Mouse (Mus musculus): Measurements from ENCODE around the gene Ptprj. TPM values are rescaled to one million over a fixed set of nuclear protein-coding genes. Genes with fewer than 3 reads are reported as not detected.
"Not testable (repeated sequence)": the region's sequence is repeated elsewhere in the genome, so short reads cannot be mapped to it uniquely, and the experiment has no call there.

Gene Ptprj
- polyA plus RNA-seq, 1 experiment from 2014 or later: 1.9 TPM

DNA sequence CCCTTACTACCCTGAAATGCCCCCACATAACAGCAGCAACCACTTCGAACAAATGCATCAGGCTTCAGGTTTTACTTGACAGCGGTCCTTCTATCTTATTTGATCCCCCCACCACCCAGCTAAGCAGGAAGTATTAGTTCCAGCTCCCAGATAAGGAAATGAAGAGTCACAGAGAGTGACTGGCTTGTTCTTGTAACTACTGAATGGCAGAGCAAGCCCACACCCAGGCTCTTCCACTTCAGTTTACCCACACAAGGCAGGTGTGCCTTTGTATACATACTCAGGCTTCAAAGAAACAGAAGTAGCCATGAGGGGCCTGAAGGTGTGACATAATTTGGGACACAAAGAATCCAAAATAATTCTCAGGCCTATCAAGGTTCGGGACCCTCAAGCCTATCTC, 5.3 kb downstream of the Ptprj start:
- H3K36me3 ChIP-seq (replicated peaks): no peaks in the 10 kb centered on the region
- H3K9me3 ChIP-seq: no peaks in the 10 kb centered on the region
- H3K4me3 ChIP-seq: no peak overlapping the region
- DNase-seq (ENCODE audit: extremely low spot score, low spot score): no peak
- peaks cover 31% of the 10 kb centered on the region for H3K4me1 ChIP-seq
- WGBS: 77% methylated on average over 3 of the region's 3 CpGs
- H3K27me3 ChIP-seq (ENCODE audit: poor library complexity, severe bottlenecking): peaks cover 13% of the 10 kb centered on the region
- no peak overlapping the region for H3K27ac ChIP-seq

DNA sequence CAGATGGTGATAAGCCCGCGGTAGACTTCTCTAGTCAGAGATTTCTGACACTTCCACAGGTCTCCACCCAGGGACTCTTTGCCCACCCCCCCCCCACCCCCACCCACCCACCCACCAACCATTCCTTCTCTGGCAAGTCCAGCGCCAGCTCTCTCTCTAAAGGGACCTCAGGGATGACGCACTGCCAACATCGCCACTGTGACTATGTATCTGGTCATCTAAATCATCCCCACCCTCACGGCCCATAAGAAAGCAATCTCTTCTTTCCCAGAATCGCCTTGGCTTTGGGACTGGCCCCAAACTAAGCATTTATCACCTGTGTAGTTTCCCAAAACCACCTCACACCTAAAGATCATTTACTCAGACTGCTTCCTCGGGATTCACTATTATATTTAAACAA, 5.9 kb downstream of the Ptprj start:
- Histone ChIP-seq H3K9me3 (no peaks in the 10 kb centered on the region), H3K36me3 (replicated peaks) (no peaks in the 10 kb centered on the region), H3K4me3 (no peak overlapping the region), H3K27me3 (ENCODE audit: poor library complexity, severe bottlenecking) (peaks cover 13% of the 10 kb centered on the region), H3K27ac (no peak overlapping the region), H3K4me1 (peaks cover 26% of the 10 kb centered on the region)
- WGBS: 86% methylated on average over 8 of the region's 8 CpGs
- no peak for DNase-seq (ENCODE audit: extremely low spot score, low spot score)

- Histone ChIP-seq H3K9me3 (no peaks in the 10 kb centered on the region), H3K4me1 (peaks cover 19% of the 10 kb centered on the region), H3K4me3 (no peak overlapping the region; the same call in 1 of the 2 replicates), H3K27me3 (ENCODE audit: poor library complexity, severe bottlenecking) (peaks cover 11% of the 10 kb centered on the region), H3K36me3 (replicated peaks) (no peaks in the 10 kb centered on the region), H3K27ac (no peak overlapping the region)
- no peak for DNase-seq (ENCODE audit: extremely low spot score, low spot score)
- WGBS: 74% methylated on average over 17 of the region's 17 CpGs
These were observed 6.6 kb downstream of the Ptprj start for GRCm38 (mm10) chr2:90573640-90574526.

DNA sequence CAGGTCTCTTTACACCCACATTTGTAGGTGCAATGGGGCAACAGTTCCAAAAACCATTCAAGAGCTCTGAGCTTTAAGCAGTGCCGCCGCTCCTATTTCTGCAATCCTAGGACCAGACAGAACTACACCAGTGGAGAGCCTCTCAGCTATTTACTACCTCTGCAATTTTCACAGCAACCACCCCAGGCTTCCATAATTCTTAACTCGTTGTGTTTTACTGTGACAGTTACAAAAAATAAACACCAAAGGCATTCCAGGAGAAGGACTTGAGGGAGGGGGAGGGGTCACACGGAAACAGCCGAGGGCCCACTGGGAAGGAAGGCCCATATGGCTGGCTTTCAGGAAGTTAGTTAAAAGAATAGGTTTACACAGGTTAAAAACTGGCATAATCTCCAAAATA, 8.3 kb downstream of the Ptprj start:
- WGBS: 75% methylated on average over 5 of the region's 5 CpGs
- Histone ChIP-seq H3K36me3 (replicated peaks) (no peaks in the 10 kb centered on the region), H3K4me3 (no peak overlapping the region), H3K4me1 (peaks cover 17% of the 10 kb centered on the region), H3K27me3 (ENCODE audit: poor library complexity, severe bottlenecking) (no peaks in the 10 kb centered on the region), H3K9me3 (no peaks in the 10 kb centered on the region), H3K27ac (no peak overlapping the region)
- no peak for DNase-seq (ENCODE audit: extremely low spot score, low spot score)

GRCm38 (mm10) chr2:90571399-90571798, 9.0 kb downstream of the Ptprj start:
- DNase-seq (ENCODE audit: extremely low spot score, low spot score); H3K4me3 ChIP-seq; H3K27me3 ChIP-seq (ENCODE audit: poor library complexity, severe bottlenecking); H3K9me3 ChIP-seq; H3K27ac ChIP-seq; H3K36me3 ChIP-seq (replicated peaks): not testable (repeated sequence)
- WGBS: 93% methylated on average over 6 of the region's 6 CpGs
- peaks cover 17% of the 10 kb centered on the region for H3K4me1 ChIP-seq

GRCm38 (mm10) chr2:90570871-90571270, 9.6 kb downstream of the Ptprj start:
- peaks cover 17% of the 10 kb centered on the region for H3K4me1 ChIP-seq
- H3K9me3 ChIP-seq: no peaks in the 10 kb centered on the region
- H3K4me3 ChIP-seq: no peak overlapping the region
- H3K27me3 ChIP-seq (ENCODE audit: poor library complexity, severe bottlenecking): no peaks in the 10 kb centered on the region
- 95% methylated on average over 2 of the region's 2 CpGs for WGBS
- H3K36me3 ChIP-seq (replicated peaks): no peaks in the 10 kb centered on the region
- no peak for DNase-seq (ENCODE audit: extremely low spot score, low spot score)
- no peak overlapping the region for H3K27ac ChIP-seq

DNA sequence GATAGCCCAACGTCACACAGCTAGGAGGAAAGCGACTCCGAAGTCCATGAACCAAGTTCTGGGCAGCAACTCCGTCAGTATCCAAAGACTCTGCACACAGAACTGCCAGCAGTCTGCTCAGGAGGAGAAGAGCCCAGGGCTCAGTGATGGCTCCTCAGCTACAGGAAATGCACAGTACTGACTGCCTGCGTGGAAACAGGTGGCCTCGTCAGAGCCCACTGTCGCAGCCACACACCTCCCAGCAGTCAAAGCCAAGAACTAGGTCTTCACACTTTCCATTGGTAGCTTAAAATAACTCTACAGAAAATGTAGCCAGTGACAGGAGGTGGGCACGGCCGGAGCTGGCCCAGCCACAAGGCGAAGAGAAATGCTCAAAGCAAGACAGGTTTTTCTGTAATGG, 10.2 kb downstream of the Ptprj start:
- 94% methylated on average over 10 of the region's 10 CpGs for WGBS
- Histone ChIP-seq H3K4me1 (peaks cover 17% of the 10 kb centered on the region), H3K27ac (no peak overlapping the region), H3K36me3 (replicated peaks) (no peaks in the 10 kb centered on the region), H3K9me3 (no peaks in the 10 kb centered on the region), H3K27me3 (ENCODE audit: poor library complexity, severe bottlenecking) (no peaks in the 10 kb centered on the region), H3K4me3 (no peak overlapping the region)
- no peak for DNase-seq (ENCODE audit: extremely low spot score, low spot score)

GRCm38 (mm10) chr2:90568961-90569481, 11.4 kb downstream of the Ptprj start:
- H3K27me3 ChIP-seq (ENCODE audit: poor library complexity, severe bottlenecking): no peaks in the 10 kb centered on the region
- no peak overlapping the region for H3K4me3 ChIP-seq
- no peak overlapping the region for H3K27ac ChIP-seq
- no peak for DNase-seq (ENCODE audit: extremely low spot score, low spot score)
- 91% methylated on average over 7 of the region's 7 CpGs for WGBS
- H3K9me3 ChIP-seq: no peaks in the 10 kb centered on the region
- no peaks in the 10 kb centered on the region for H3K36me3 ChIP-seq (replicated peaks)
- peaks cover 10% of the 10 kb centered on the region for H3K4me1 ChIP-seq

DNA sequence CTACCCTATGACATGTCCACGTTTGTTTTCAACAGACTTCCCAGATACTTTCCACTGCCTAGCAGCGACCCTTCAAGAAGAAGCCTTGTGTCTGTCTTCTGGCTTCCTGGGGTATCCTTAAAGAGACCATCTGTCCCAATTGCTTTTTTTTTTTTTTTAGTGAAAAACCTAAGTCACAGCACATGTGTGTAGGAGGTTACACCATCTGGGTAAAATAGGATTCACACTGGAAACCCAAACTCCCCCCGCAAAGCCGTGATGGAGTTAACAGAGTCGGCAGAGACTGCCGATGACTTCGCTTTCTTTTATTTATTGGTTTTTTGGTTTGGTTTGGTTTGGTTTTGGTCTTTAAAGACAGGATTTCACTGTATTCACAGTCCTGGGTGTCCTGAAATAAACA, 12.4 kb downstream of the Ptprj start:
- WGBS: 91% methylated on average over 7 of the region's 7 CpGs
- no peak overlapping the region for H3K27ac ChIP-seq
- H3K4me1 ChIP-seq: 0 out of 2 replicates have a peak, but pooled peaks cover 8% of the 10 kb centered on the region
- no peak overlapping the region for H3K4me3 ChIP-seq
- no peaks in the 10 kb centered on the region for H3K36me3 ChIP-seq (replicated peaks)
- no peaks in the 10 kb centered on the region for H3K27me3 ChIP-seq (ENCODE audit: poor library complexity, severe bottlenecking)
- no peaks in the 10 kb centered on the region for H3K9me3 ChIP-seq
- DNase-seq (ENCODE audit: extremely low spot score, low spot score): no peak

- no peaks in the 10 kb centered on the region for H3K36me3 ChIP-seq (replicated peaks)
- peaks cover 6% of the 10 kb centered on the region; the same call in 1 of the 2 replicates for H3K4me1 ChIP-seq
- DNase-seq (ENCODE audit: extremely low spot score, low spot score): no peak
- H3K9me3 ChIP-seq: no peaks in the 10 kb centered on the region
- 88% methylated on average over 8 of the region's 8 CpGs for WGBS
- no peak overlapping the region for H3K27ac ChIP-seq
- H3K27me3 ChIP-seq (ENCODE audit: poor library complexity, severe bottlenecking): no peaks in the 10 kb centered on the region
- H3K4me3 ChIP-seq: no peak overlapping the region
These were observed 13.5 kb downstream of the Ptprj start for GRCm38 (mm10) chr2:90566773-90567528.

DNA sequence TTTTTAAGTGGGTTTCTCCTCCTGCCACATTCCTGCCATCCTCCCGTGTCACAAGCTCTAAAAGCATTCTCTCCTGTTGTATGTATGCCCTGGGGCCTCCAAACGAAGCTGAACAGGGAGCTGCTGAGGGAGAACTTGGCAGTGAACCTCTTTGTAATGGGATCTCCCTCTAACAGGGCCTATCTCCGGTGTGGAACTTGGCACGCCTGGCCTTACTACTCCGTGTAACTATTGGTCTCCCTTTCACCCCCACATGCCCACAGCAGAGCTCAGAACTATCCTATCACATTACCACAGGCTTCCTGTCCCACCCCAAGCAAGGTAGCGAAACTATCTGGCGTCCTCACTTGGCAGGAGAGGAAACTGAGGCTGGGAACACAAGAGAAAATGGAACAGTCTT, 14.4 kb downstream of the Ptprj start:
- no peak for DNase-seq (ENCODE audit: extremely low spot score, low spot score)

DNA sequence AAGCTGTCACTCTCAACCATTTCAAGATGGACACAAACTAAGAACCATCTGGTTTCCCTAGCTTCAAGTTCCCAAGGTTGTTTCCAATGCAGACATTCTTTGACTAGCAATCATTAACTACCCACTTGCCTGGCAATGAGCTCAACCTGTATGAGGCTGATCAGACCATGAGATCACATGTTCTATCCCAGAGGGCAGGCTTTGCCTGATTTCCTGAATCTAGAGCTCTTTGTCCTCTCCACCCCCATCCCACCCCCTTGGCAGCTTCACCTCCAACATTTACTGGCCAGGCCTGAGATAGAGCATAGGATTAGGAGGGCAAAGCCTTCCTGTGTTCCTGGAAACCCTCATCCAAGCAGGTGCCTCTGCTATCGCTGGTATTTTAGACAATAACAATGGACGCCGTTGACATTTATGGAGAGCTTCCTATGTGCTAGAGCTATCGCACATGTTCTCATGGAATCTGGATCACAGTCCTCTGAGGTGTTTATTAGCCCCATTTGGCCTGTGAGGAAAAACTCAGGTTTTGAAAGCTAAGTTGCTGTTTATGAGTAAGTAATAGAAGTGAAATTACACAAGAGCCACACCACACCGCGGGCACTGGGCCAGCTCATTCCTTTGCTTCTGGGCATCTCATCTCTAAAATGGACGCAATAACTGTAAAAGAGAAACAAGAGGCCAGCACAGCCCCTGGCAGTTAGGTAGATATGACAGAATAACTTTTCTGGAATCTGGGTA, 15.1 kb downstream of the Ptprj start:
- Histone ChIP-seq H3K9me3 (no peaks in the 10 kb centered on the region), H3K36me3 (replicated peaks) (no peaks in the 10 kb centered on the region), H3K4me1 (peaks cover 13% of the 10 kb centered on the region), H3K27ac (no peak overlapping the region), H3K4me3 (no peak overlapping the region), H3K27me3 (ENCODE audit: poor library complexity, severe bottlenecking) (no peaks in the 10 kb centered on the region)
- WGBS: 95% methylated on average over 7 of the region's 7 CpGs
- DNase-seq (ENCODE audit: extremely low spot score, low spot score): no peak

More for the DNA sequence above, 14.4 kb downstream of the Ptprj start:
- Histone ChIP-seq H3K4me1 (peaks cover 8% of the 10 kb centered on the region; the same call in 1 of the 2 replicates), H3K36me3 (replicated peaks) (no peaks in the 10 kb centered on the region), H3K4me3 (no peak overlapping the region), H3K27ac (no peak overlapping the region), H3K9me3 (no peaks in the 10 kb centered on the region), H3K27me3 (ENCODE audit: poor library complexity, severe bottlenecking) (no peaks in the 10 kb centered on the region)
- 76% methylated on average over 7 of the region's 7 CpGs for WGBS

Measured in forebrain, embryonic 10.5 days (tissue).